Mouse (Mus musculus) bone marrow, adult 2 months (tissue): ENCODE results near the gene Nos1ap.

Experiments
- CTCF ChIP-seq: fragments of 200-500 bp; IDR thresholded peaks from 2 replicates; pipeline ENCODE4 v1.5.1; 2011; ENCODE audit warnings: low read length, control low read depth; ENCODE audit not compliant: control insufficient read depth, insufficient read depth
- POLR2A ChIP-seq: fragments of 200-500 bp; IDR thresholded peaks from 2 replicates; pipeline ENCODE4 v1.6.1; 2011; ENCODE audit warnings: low read depth, mild to moderate bottlenecking, control low read depth, low read length, borderline replicate concordance; ENCODE audit not compliant: control insufficient read depth

GRCm38 (mm10) chr1:170607231-170607917, 17.7 kb upstream of the Nos1ap start:
- no peak for TF ChIP-seq CTCF
- TF ChIP-seq POLR2A: no peak
